Mouse (Mus musculus): ENCODE measurements at regions not wholly inside any gene's neighbourhood (a gene's known extent, or its start where the extent isn't known, plus 50 kb on each side); places are given as distances from the start of the nearest gene placed in this dataset.

- Histone ChIP-seq H3K27ac (no peak overlapping the region), H3K27me3 (replicated peaks) (no peaks in the 10 kb centered on the region), H3K36me3 (no peaks in the 10 kb centered on the region), H3K9me3 (no peaks in the 10 kb centered on the region), H3K4me1 (no peaks in the 10 kb centered on the region), H3K4me3 (no peak overlapping the region), H3K9ac (no peak overlapping the region), H3K4me2 (replicated peaks) (no peak overlapping the region)
- 76% methylated on average over 3 of the region's 3 CpGs for WGBS
- ATAC-seq (ENCODE audit: low FRiP score, low read depth), result no peak
Measured at GRCm38 (mm10) chrX:11577294-11577693, 249.7 kb downstream of the H2al1j start.

- H3K4me2 ChIP-seq (replicated peaks), result no peak overlapping the region
- 75% methylated on average over 5 of the region's 5 CpGs for whole genome bisulfite sequencing
- no peak overlapping the region for H3K9ac ChIP-seq
- no peak overlapping the region for H3K27ac ChIP-seq
- H3K4me1 ChIP-seq, result no peaks in the 10 kb centered on the region
- no peak for ATAC-seq (ENCODE audit: low FRiP score, low read depth)
- no peaks in the 10 kb centered on the region for H3K9me3 ChIP-seq
- H3K4me3 ChIP-seq, result no peak overlapping the region
- no peaks in the 10 kb centered on the region for H3K36me3 ChIP-seq
- no peaks in the 10 kb centered on the region for H3K27me3 ChIP-seq (replicated peaks)
Measured at GRCm38 (mm10) chrX:11585353-11585752, 257.7 kb downstream of the H2al1j start.

GRCm38 (mm10) chrX:11591391-11592187 lies 264.0 kb downstream of the H2al1j start:
- no peak overlapping the region for H3K27ac ChIP-seq
- no peak for ATAC-seq (ENCODE audit: low FRiP score, low read depth)
- no peak overlapping the region for H3K4me2 ChIP-seq (replicated peaks)
- no peaks in the 10 kb centered on the region for H3K4me1 ChIP-seq
- 37% methylated on average over 10 of the region's 10 CpGs for WGBS
- no peaks in the 10 kb centered on the region for H3K27me3 ChIP-seq (replicated peaks)
- no peak overlapping the region for H3K4me3 ChIP-seq
- H3K9me3 ChIP-seq, result no peaks in the 10 kb centered on the region
- H3K36me3 ChIP-seq, result no peaks in the 10 kb centered on the region
- no peak overlapping the region for H3K9ac ChIP-seq

GRCm38 (mm10) chrX:11594542-11594941 lies 266.9 kb downstream of the H2al1j start:
- Histone ChIP-seq H3K27ac (no peak overlapping the region), H3K9me3 (no peaks in the 10 kb centered on the region), H3K27me3 (replicated peaks) (no peaks in the 10 kb centered on the region), H3K36me3 (no peaks in the 10 kb centered on the region), H3K9ac (no peak overlapping the region), H3K4me3 (no peak overlapping the region), H3K4me1 (no peaks in the 10 kb centered on the region), H3K4me2 (replicated peaks) (no peak overlapping the region)
- 63% methylated on average over 3 of the region's 3 CpGs for WGBS
- ATAC-seq (ENCODE audit: low FRiP score, low read depth), result no peak

GRCm38 (mm10) chrX:11597548-11597947 lies 269.9 kb downstream of the H2al1j start:
- ATAC-seq (ENCODE audit: low FRiP score, low read depth), result no peak
- H3K9me3 ChIP-seq, result no peaks in the 10 kb centered on the region
- no peak overlapping the region for H3K27ac ChIP-seq
- no peak overlapping the region for H3K4me2 ChIP-seq (replicated peaks)
- no peak overlapping the region for H3K9ac ChIP-seq
- no peaks in the 10 kb centered on the region for H3K36me3 ChIP-seq
- 79% methylated on average over 7 of the region's 7 CpGs for WGBS
- no peaks in the 10 kb centered on the region for H3K4me1 ChIP-seq
- no peak overlapping the region for H3K4me3 ChIP-seq
- H3K27me3 ChIP-seq (replicated peaks), result no peaks in the 10 kb centered on the region

GRCm38 (mm10) chrX:11614237-11614636 lies 286.6 kb downstream of the H2al1j start:
- H3K36me3 ChIP-seq, result no peaks in the 10 kb centered on the region
- no peak overlapping the region for H3K27ac ChIP-seq
- no peaks in the 10 kb centered on the region for H3K9me3 ChIP-seq
- no peak overlapping the region for H3K4me3 ChIP-seq
- H3K27me3 ChIP-seq (replicated peaks), result no peaks in the 10 kb centered on the region
- 54% methylated on average over 8 of the region's 8 CpGs for WGBS
- no peak overlapping the region for H3K4me2 ChIP-seq (replicated peaks)
- no peak for ATAC-seq (ENCODE audit: low FRiP score, low read depth)
- no peak overlapping the region for H3K9ac ChIP-seq
- H3K4me1 ChIP-seq, result no peaks in the 10 kb centered on the region

GRCm38 (mm10) chrX:11621045-11621763 lies 293.6 kb downstream of the H2al1j start:
- Histone ChIP-seq H3K27me3 (replicated peaks) (no peaks in the 10 kb centered on the region; the same call in 1 of the 2 replicates), H3K4me3 (no peak overlapping the region), H3K27ac (no peak overlapping the region), H3K9ac (no peak overlapping the region), H3K36me3 (no peaks in the 10 kb centered on the region), H3K4me2 (replicated peaks) (peak overlapping the region; percentile 19; the same call in 1 of the 2 replicates), H3K4me1 (no peaks in the 10 kb centered on the region), H3K9me3 (no peaks in the 10 kb centered on the region)
- WGBS, result 52% methylated on average over 19 of the region's 19 CpGs
- peak; percentile 58; the same call in 1 of the 2 replicates for ATAC-seq (ENCODE audit: low FRiP score, low read depth)

- H3K36me3 ChIP-seq, result no peaks in the 10 kb centered on the region
- H3K27me3 ChIP-seq (replicated peaks), result no peaks in the 10 kb centered on the region; the same call in 1 of the 2 replicates
- H3K4me2 ChIP-seq (replicated peaks), result no peak overlapping the region
- no peak for ATAC-seq (ENCODE audit: low FRiP score, low read depth)
- WGBS, result 55% methylated on average over 10 of the region's 10 CpGs
- H3K27ac ChIP-seq, result no peak overlapping the region
- H3K4me3 ChIP-seq, result no peak overlapping the region
- no peak overlapping the region for H3K9ac ChIP-seq
- no peaks in the 10 kb centered on the region for H3K9me3 ChIP-seq
- H3K4me1 ChIP-seq, result no peaks in the 10 kb centered on the region
Measured at GRCm38 (mm10) chrX:11626274-11626878, 298.8 kb downstream of the H2al1j start.

- no peak overlapping the region for H3K9ac ChIP-seq
- no peak for ATAC-seq (ENCODE audit: low FRiP score, low read depth)
- H3K27me3 ChIP-seq (replicated peaks), result no peaks in the 10 kb centered on the region; the same call in 1 of the 2 replicates
- H3K4me2 ChIP-seq (replicated peaks), result no peak overlapping the region
- H3K9me3 ChIP-seq, result no peaks in the 10 kb centered on the region
- H3K4me1 ChIP-seq, result no peaks in the 10 kb centered on the region
- WGBS, result 81% methylated on average over 2 of the region's 2 CpGs
- H3K36me3 ChIP-seq, result no peaks in the 10 kb centered on the region
- no peak overlapping the region for H3K27ac ChIP-seq
- no peak overlapping the region for H3K4me3 ChIP-seq
Measured at GRCm38 (mm10) chrX:11629362-11629761, 301.7 kb downstream of the H2al1j start.

- Histone ChIP-seq H3K27ac (no peak overlapping the region), H3K4me1 (no peaks in the 10 kb centered on the region), H3K4me2 (replicated peaks) (no peak overlapping the region), H3K9me3 (no peaks in the 10 kb centered on the region), H3K9ac (no peak overlapping the region), H3K36me3 (no peaks in the 10 kb centered on the region), H3K27me3 (replicated peaks) (no peaks in the 10 kb centered on the region; the same call in 1 of the 2 replicates), H3K4me3 (no peak overlapping the region)
- no peak for ATAC-seq (ENCODE audit: low FRiP score, low read depth)
- WGBS, result 21% methylated on average over 1 of the region's 1 CpGs
Measured at GRCm38 (mm10) chrX:11629906-11630305, 302.3 kb downstream of the H2al1j start.

GRCm38 (mm10) chrX:11631186-11631913 lies 303.7 kb downstream of the H2al1j start:
- Histone ChIP-seq H3K4me3 (no peak overlapping the region), H3K27me3 (replicated peaks) (no peaks in the 10 kb centered on the region), H3K4me2 (replicated peaks) (peak overlapping the region; percentile 44), H3K4me1 (no peaks in the 10 kb centered on the region), H3K27ac (no peak overlapping the region), H3K9ac (no peak overlapping the region), H3K36me3 (no peaks in the 10 kb centered on the region), H3K9me3 (no peaks in the 10 kb centered on the region)
- ATAC-seq (ENCODE audit: low FRiP score, low read depth), result peak; percentile 58; the same call in 1 of the 2 replicates
- WGBS, result 12% methylated on average over 14 of the region's 14 CpGs

- H3K27me3 ChIP-seq (replicated peaks), result no peaks in the 10 kb centered on the region
- 18% methylated on average over 14 of the region's 14 CpGs for WGBS
- H3K4me2 ChIP-seq (replicated peaks), result peak overlapping the region; percentile 44
- H3K9ac ChIP-seq, result no peak overlapping the region
- no peaks in the 10 kb centered on the region for H3K36me3 ChIP-seq
- H3K4me1 ChIP-seq, result no peaks in the 10 kb centered on the region
- ATAC-seq (ENCODE audit: low FRiP score, low read depth), result peak; percentile 44; the same call in 1 of the 2 replicates
- no peaks in the 10 kb centered on the region for H3K9me3 ChIP-seq
- H3K27ac ChIP-seq, result no peak overlapping the region
- H3K4me3 ChIP-seq, result no peak overlapping the region
Measured at GRCm38 (mm10) chrX:11632011-11632410, 304.4 kb downstream of the H2al1j start.

Measured in neural tube, embryonic 12.5 days (tissue).